Mouse (Mus musculus) kidney, postnatal 0 days (tissue): Measurements from ENCODE around the gene Vgll4. TPM values are rescaled to one million over a fixed set of nuclear protein-coding genes. Genes with fewer than 3 reads are reported as not detected.
A peak's percentile ranks its signal among the peaks of the same experiment; 100 is the strongest.

Experiments used
- ATAC-seq: fragments of 200-750 bp; cut with Nextera tagmentation; replicated peaks from 2 replicates; pipeline ENCODE4 v1.8.0; 2017; ENCODE audit warnings: low read depth, moderate number of reproducible peaks, moderate TSS enrichment, moderate library complexity; ENCODE audit not compliant: low FRiP score
- DNase-seq: peaks from one replicate; pipeline ENCODE4 v3.0.0-alpha.2; 2016; ENCODE audit warnings: low spot score
- H3K27ac ChIP-seq: fragments of 300-500 bp; sonication (generic); 2 replicates; pipeline ENCODE4 v1.5.1; 2014; ENCODE audit warnings: mild to moderate bottlenecking
- H3K27me3 ChIP-seq: fragments of 300-500 bp; sonication (generic); 2 replicates; pipeline ENCODE4 v1.6.1; 2014; ENCODE audit warnings: low read length, mixed read lengths; ENCODE audit not compliant: insufficient read depth
- H3K36me3 ChIP-seq: fragments of 300-500 bp; sonication (generic); 2 replicates; pipeline ENCODE4 v1.6.1; 2014; ENCODE audit warnings: low read length, mixed read lengths; ENCODE audit not compliant: insufficient read depth
- H3K4me1 ChIP-seq: fragments of 300-500 bp; sonication (generic); replicated peaks from 2 replicates; pipeline ENCODE4 v1.6.1; 2014; ENCODE audit warnings: antibody characterized with exemption, low read length, mixed read lengths; ENCODE audit not compliant: insufficient read depth
- H3K4me2 ChIP-seq: fragments of 300-500 bp; sonication (generic); 2 replicates; pipeline ENCODE4 v1.6.1; 2014; ENCODE audit warnings: mild to moderate bottlenecking, low read length, moderate library complexity, mixed read lengths
- H3K4me3 ChIP-seq: fragments of 300-500 bp; sonication (generic); replicated peaks from 2 replicates; pipeline ENCODE4 v1.5.1; 2014; ENCODE audit warnings: low read depth, low read length
- H3K9ac ChIP-seq: fragments of 300-500 bp; sonication (generic); 2 replicates; pipeline ENCODE4 v1.6.1; 2014; ENCODE audit warnings: low read depth, low read length
- H3K9me3 ChIP-seq: fragments of 300-500 bp; sonication (generic); replicated peaks from 2 replicates; pipeline ENCODE4 v1.6.1; 2016; ENCODE audit warnings: low read length, inconsistent platforms, mixed read lengths
- CTCF ChIP-seq: IDR thresholded peaks from 2 replicates; pipeline ENCODE4 v1.5.1; 2016; ENCODE audit warnings: antibody characterized with exemption, low read depth, mild to moderate bottlenecking, moderate library complexity
- WGBS: fragments of 180-500 bp; shearing (Covaris S2); extraction: QIAGEN DNeasy Blood & Tissue Kit; methylation state at CpG from one replicate; pipeline ENCODE4 v1.1.7; 2014; 5-methylcytosine and 5-hydroxymethylcytosine counted together
- polyA plus RNA-seq: library from polyadenylated mRNA; unstranded; fragments of >200 nt; fragmentation: Nextera tagmentation; extraction: Ambion mirVana; gene quantifications from 2 replicates; pipeline ENCODE4 v1.2.1, GENCODE M21; 2015

Vgll4 gene
- polyA plus RNA-seq, 1 experiment from 2014 or later, result 97.2 TPM

GRCm38 (mm10) chr6:114869501-114870076 is 100.2 kb downstream of the Vgll4 start:
- H3K9me3 ChIP-seq, result no peaks in the 10 kb centered on the region
- H3K9ac ChIP-seq, result no peak overlapping the region
- no peak overlapping the region for H3K4me2 ChIP-seq
- H3K27ac ChIP-seq, result no peak overlapping the region
- peaks cover 27% of the 10 kb centered on the region for H3K4me1 ChIP-seq
- H3K27me3 ChIP-seq, result no peaks in the 10 kb centered on the region
- TF ChIP-seq CTCF, result no peak
- no peak for ATAC-seq
- WGBS, result 70% methylated on average over 6 of the region's 6 CpGs
- no peak overlapping the region for H3K4me3 ChIP-seq
- no peak for DNase-seq
- 0 out of 2 replicates have a peak, but pooled peaks cover 3% of the 10 kb centered on the region for H3K36me3 ChIP-seq

GRCm38 (mm10) chr6:114868656-114869055 is 101.1 kb downstream of the Vgll4 start:
- DNase-seq, result no peak
- Histone ChIP-seq H3K36me3 (peaks cover 8% of the 10 kb centered on the region; the same call in 1 of the 2 replicates), H3K9ac (no peak overlapping the region; the same call in 1 of the 2 replicates), H3K27ac (no peak overlapping the region), H3K27me3 (no peaks in the 10 kb centered on the region), H3K4me3 (no peak overlapping the region), H3K9me3 (no peaks in the 10 kb centered on the region), H3K4me2 (no peak overlapping the region), H3K4me1 (peaks cover 17% of the 10 kb centered on the region)
- no peak for TF ChIP-seq CTCF
- 75% methylated on average over 7 of the region's 7 CpGs for WGBS
- 0 out of 2 replicates have a peak, but pooled peaks have one; percentile 9 for ATAC-seq

GRCm38 (mm10) chr6:114866619-114867018 is 103.2 kb downstream of the Vgll4 start:
- no peak for TF ChIP-seq CTCF
- no peak for ATAC-seq
- H3K4me2 ChIP-seq, result no peak overlapping the region
- no peaks in the 10 kb centered on the region for H3K9me3 ChIP-seq
- peak; percentile 33 for DNase-seq
- H3K4me1 ChIP-seq, result peaks cover 5% of the 10 kb centered on the region; the same call in 1 of the 2 replicates
- WGBS, result 73% methylated on average over 4 of the region's 4 CpGs
- peak overlapping the region; percentile 60 for H3K27ac ChIP-seq
- no peaks in the 10 kb centered on the region for H3K27me3 ChIP-seq
- peaks cover 21% of the 10 kb centered on the region; the same call in 1 of the 2 replicates for H3K36me3 ChIP-seq
- H3K9ac ChIP-seq, result no peak overlapping the region
- no peak overlapping the region for H3K4me3 ChIP-seq

- peak; percentile 39 for DNase-seq
- ATAC-seq, result no peak
- H3K4me2 ChIP-seq, result no peak overlapping the region
- peaks cover 27% of the 10 kb centered on the region for H3K36me3 ChIP-seq
- peaks cover 5% of the 10 kb centered on the region; the same call in 1 of the 2 replicates for H3K4me1 ChIP-seq
- H3K4me3 ChIP-seq, result no peak overlapping the region
- H3K27ac ChIP-seq, result peak overlapping the region; percentile 60
- no peaks in the 10 kb centered on the region for H3K9me3 ChIP-seq
- no peaks in the 10 kb centered on the region for H3K27me3 ChIP-seq
- no peak overlapping the region for H3K9ac ChIP-seq
- 64% methylated on average over 3 of the region's 3 CpGs for WGBS
- TF ChIP-seq CTCF, result no peak
Observed at GRCm38 (mm10) chr6:114866078-114866477, 103.7 kb downstream of the Vgll4 start.

- Histone ChIP-seq H3K36me3 (peaks cover 32% of the 10 kb centered on the region), H3K4me1 (peaks cover 9% of the 10 kb centered on the region; the same call in 1 of the 2 replicates)
Observed at GRCm38 (mm10) chr6:114864421-114864820, 105.4 kb downstream of the Vgll4 start.

GRCm38 (mm10) chr6:114863501-114863900 is 106.3 kb downstream of the Vgll4 start:
- no peak overlapping the region for H3K4me2 ChIP-seq
- no peaks in the 10 kb centered on the region for H3K9me3 ChIP-seq
- peaks cover 15% of the 10 kb centered on the region for H3K4me1 ChIP-seq
- peaks cover 37% of the 10 kb centered on the region for H3K36me3 ChIP-seq
- DNase-seq (no peak), ATAC-seq (no peak)
- no peak overlapping the region for H3K27ac ChIP-seq
- no peaks in the 10 kb centered on the region for H3K27me3 ChIP-seq
- no peak overlapping the region for H3K4me3 ChIP-seq
- no peak overlapping the region for H3K9ac ChIP-seq
- 86% methylated on average over 5 of the region's 5 CpGs for WGBS
- no peak for TF ChIP-seq CTCF

More at GRCm38 (mm10) chr6:114864421-114864820, 105.4 kb downstream of the Vgll4 start:
- no peak for ATAC-seq
- no peaks in the 10 kb centered on the region for H3K27me3 ChIP-seq
- no peaks in the 10 kb centered on the region for H3K9me3 ChIP-seq
- TF ChIP-seq CTCF, result no peak
- 84% methylated on average over 8 of the region's 8 CpGs for WGBS
- H3K9ac ChIP-seq, result no peak overlapping the region
- DNase-seq, result no peak
- H3K4me3 ChIP-seq, result no peak overlapping the region
- H3K4me2 ChIP-seq, result no peak overlapping the region
- H3K27ac ChIP-seq, result no peak overlapping the region

- no peak for TF ChIP-seq CTCF
- H3K9me3 ChIP-seq, result no peaks in the 10 kb centered on the region
- no peak for ATAC-seq
- H3K27me3 ChIP-seq, result no peaks in the 10 kb centered on the region
- whole genome bisulfite sequencing, result 61% methylated on average over 9 of the region's 9 CpGs
- no peak overlapping the region for H3K4me2 ChIP-seq
- H3K36me3 ChIP-seq, result peaks cover 36% of the 10 kb centered on the region
- H3K4me1 ChIP-seq, result peaks cover 24% of the 10 kb centered on the region
- H3K4me3 ChIP-seq, result no peak overlapping the region
- no peak for DNase-seq
- H3K27ac ChIP-seq, result no peak overlapping the region
- H3K9ac ChIP-seq, result no peak overlapping the region
Observed at GRCm38 (mm10) chr6:114862046-114862445, 107.7 kb downstream of the Vgll4 start.
